Mouse (Mus musculus) left cerebral cortex, adult 8-10 months (tissue): ENCODE data around the gene Gnb3. TPM values are rescaled to one million over a fixed set of nuclear protein-coding genes. Genes with fewer than 3 reads are reported as not detected.
A peak's percentile ranks its signal among the peaks of the same experiment; 100 is the strongest.

Experiments
- DNase-seq, 2 experiments: peaks; one replicate each; pipeline ENCODE4 v3.0.0; 2022; ENCODE audit warnings: low spot score in 2 of 2
- total RNA-seq, 4 experiments: library from RNA; stranded (reverse); gene quantifications; 2 replicates each; pipeline ENCODE4 v1.2.4; 2022

Gnb3 gene
- under 1 TPM in 3 of 4 experiments, not detected in 1; 0.20 to 0.87 (median 0.53) TPM for total RNA-seq

GRCm38 (mm10) chr6:124840241-124841167 lies at the start of gene Gnb3:
Gene Gnb3 (minus strand): TSS chr6:124840275.
- DNase-seq: no peak

- no peak for DNase-seq
These were observed 48.6 kb upstream of the Gnb3 start for GRCm38 (mm10) chr6:124888555-124889125.

- no peak for DNase-seq
These were observed 47.9 kb upstream of the Gnb3 start, which contains the start of gene Cd4 for GRCm38 (mm10) chr6:124887986-124888385. Gene Cd4 (minus strand): TSS chr6:124888221.

GRCm38 (mm10) chr6:124885956-124886381 lies 45.9 kb upstream of the Gnb3 start:
- DNase-seq: no peak

- no peak for DNase-seq
These were observed 44.8 kb upstream of the Gnb3 start for GRCm38 (mm10) chr6:124884714-124885500.

GRCm38 (mm10) chr6:124883351-124883750 lies 43.3 kb upstream of the Gnb3 start:
- DNase-seq: no peak

DNA sequence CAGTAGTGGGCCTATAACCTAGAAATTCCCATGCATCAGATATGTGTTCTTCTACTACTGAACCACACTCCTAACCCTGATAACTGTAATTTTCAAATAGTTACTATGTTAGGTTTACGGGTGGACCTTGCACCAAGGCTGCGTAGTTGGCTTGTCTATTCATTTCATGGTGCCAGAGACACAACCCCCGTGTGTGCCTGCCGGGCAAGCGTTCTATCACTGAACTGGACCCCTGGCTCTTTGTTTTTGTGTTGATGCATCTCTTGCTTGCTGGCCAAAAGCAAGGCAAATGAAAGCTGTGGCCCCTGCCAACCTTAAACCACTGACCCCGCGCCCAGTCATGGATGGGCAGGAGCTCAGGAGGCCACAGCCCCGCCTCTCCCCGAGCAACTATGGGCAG lies 41.7 kb upstream of the Gnb3 start:
- DNase-seq: no peak

- DNase-seq: no peak
These were observed 39.3 kb upstream of the Gnb3 start for GRCm38 (mm10) chr6:124879390-124879789.

GRCm38 (mm10) chr6:124874348-124874747 lies 34.3 kb upstream of the Gnb3 start:
- no peak for DNase-seq

GRCm38 (mm10) chr6:124866560-124866959 lies 26.5 kb upstream of the Gnb3 start:
- DNase-seq: no peak

- no peak for DNase-seq
These were observed 25.8 kb upstream of the Gnb3 start for GRCm38 (mm10) chr6:124865766-124866362.

GRCm38 (mm10) chr6:124863658-124864298 lies 23.7 kb upstream of the Gnb3 start, which contains the start of gene Gpr162:
Gene Gpr162 (minus strand): TSS chr6:124863983.
- DNase-seq: peak; percentile 60 to 75

DNA sequence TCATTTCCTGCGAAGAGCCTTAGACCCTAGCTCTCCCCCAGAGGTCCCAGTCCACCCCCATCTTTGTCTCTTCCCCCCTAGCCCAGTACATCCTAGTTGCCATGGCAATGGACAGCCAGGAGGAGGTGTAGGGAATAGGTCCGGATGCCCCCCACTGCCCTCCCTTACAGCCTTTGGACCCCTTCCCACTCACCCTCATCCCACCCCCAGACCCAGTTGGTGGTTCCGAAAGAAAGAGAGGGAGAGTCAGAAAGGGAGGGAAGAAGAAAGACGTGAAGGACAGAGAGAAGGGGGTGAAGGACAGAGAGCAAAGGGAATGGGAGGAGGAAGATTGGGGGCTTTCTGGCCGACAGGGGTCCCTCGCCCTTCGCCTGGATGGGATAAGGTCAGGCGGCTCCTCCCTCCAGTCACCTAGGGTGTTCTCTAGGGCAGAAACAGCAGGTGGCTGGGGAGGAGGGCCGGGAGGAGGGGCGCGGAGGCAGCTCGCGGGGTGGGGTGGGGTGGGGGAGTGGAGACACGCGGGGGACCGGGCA lies 23.1 kb upstream of the Gnb3 start:
- DNase-seq: peak in 1 of 2 experiments; percentile 34

DNA sequence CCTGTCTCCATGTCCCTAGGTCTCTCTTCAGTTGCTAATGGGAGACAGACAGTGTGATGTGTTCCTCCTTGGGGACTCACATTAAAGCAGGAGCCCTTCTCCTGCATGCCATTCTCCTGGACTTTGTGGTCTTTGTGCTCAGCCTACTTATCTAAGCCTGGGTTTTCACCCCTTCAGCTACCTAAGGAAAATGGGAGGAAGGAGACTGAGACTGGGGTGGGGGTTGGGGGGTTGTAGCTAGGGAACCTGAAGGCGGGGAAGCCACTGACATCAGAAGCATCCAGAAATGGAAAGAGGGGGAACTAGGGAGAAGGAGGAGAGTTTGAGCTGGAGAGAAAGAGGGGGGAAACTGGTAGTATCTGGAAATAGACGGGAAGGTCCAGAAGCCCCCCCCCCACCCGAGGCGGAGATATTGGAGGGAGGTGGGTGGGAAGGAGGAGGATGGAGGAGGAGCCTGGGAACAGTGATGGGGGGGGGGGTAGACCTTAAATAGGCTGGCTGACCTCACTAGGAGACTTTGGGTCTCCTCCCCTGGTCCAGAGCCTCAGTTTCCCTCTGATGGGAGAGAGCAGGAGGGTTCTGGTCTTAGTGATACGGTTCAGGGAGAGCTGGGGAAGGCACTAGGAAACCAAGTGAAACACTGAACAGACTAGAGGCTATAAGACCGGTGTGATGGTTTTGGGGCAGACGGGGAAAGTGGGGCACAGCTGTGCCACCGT lies 22.5 kb upstream of the Gnb3 start:
- no peak for DNase-seq

DNA sequence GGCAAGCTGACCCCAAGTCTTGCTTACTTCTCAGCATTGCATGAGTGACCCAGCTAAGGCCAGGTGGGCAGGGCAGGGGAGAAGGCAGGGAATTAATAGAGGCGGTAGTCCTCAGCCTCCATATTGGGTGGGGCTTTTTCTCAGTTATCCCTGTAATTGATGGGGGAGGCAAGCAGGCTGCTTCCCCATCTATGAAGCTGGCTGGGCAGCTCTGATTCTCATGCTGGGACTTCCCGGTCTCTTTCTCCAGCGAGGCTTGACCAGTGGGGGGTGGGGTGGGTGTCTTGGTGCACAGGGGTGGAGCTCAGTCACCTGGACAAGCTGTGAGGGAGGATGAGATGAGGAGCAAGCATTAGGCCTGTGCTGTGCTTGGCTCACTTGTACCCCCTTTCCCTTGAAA lies 21.7 kb upstream of the Gnb3 start:
- no peak for DNase-seq

GRCm38 (mm10) chr6:124861266-124861665 lies 21.2 kb upstream of the Gnb3 start:
- DNase-seq: peak in 1 of 2 experiments; percentile 24

GRCm38 (mm10) chr6:124860511-124860910 lies 20.4 kb upstream of the Gnb3 start:
- DNase-seq: no peak

DNA sequence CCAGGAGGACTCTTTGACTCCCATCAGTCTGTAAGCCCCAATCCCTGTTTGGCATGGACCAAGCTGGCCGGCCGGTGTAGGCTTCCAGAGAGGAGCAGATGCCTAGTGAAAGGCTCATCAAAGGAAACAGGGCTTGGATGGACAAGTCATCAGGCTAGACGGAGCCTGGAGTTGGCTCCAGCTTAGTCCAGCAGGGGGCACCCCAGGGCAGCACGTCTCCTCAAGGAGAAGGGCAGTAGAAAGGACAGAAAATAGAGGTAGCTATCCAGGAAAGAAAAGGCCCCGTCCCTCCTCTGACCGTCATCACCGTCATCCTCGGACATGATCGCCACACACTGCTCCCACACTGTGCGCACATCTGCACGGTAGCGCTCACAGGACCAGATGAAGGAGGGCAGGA lies 19.6 kb upstream of the Gnb3 start:
- peak; percentile 74 to 89 for DNase-seq

DNA sequence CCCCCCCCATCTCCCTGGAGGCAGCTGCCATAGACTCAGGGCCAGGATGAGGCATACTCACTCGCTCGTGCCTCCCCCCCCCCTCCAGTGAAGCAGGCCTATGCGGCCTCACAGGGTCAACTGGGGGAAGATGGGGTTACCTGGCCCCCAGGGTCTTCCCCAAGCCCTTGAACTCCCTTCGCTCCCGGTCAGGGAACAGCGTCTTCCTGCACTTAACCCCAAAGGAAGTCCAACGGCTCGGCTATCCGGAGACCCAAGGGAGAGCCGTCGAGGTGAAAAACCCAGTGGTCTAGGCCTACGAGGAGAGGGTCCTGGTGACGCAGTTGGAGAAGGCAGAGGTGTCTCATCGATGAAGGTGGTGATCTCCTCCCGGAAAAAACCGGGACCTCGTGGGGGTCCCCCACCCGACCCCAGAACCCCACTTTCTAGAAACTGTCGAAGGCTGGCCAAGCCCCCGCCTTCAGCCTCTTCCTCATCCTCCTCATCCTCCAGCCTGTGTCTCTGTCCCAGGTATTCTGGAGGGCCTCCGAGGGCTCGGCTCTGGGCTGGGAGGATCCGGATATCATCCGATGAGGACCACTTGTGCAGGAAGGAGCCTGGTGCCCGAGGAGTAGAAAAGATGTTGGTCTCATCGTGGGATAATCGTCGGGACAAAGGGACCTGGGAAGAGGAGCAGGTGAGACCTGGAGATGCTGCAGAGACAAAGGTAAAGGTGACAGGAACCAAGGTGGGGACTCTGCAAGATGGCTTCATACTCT lies 18.7 kb upstream of the Gnb3 start:
- no peak for DNase-seq
